Mouse (Mus musculus) embryonic facial prominence, embryonic 13.5 days (tissue): ENCODE results near the gene St3gal2. TPM values are rescaled to one million over a fixed set of nuclear protein-coding genes. Genes with fewer than 3 reads are reported as not detected.

Experiments used
- microRNA-seq: library from miRNA; unstranded; fragments of <30 nt; microRNA quantifications from one replicate; pipeline ENCODE4, GENCODE M21; 2016
- polyA plus RNA-seq: library from polyadenylated mRNA; unstranded; fragments of >200 nt; fragmentation: Nextera tagmentation; extraction: Ambion mirVana; gene quantifications from 2 replicates; pipeline ENCODE4 v1.2.1, GENCODE M21; 2015

The St3gal2 gene
- polyA plus RNA-seq, 1 experiment from 2014 or later = 35.7 TPM

Small RNA genes lying within 50 kb of the gene (microRNA-seq; reads per million reads assigned to microRNA genes)
- gene Mir3473d = not detected

Other genes starting within 250 kb of the St3gal2 start
- 11.0 and 12.6 TPM in 2 replicates for gene Mtss1l, start 198.4 kb upstream of the St3gal2 start, polyA plus RNA-seq
- gene Il34, start 114.0 kb upstream of the St3gal2 start, polyA plus RNA-seq = 0.60 and 2.3 TPM in 2 replicates
- 82.9 and 83.8 TPM in 2 replicates for gene Cog4, start 73.3 kb upstream of the St3gal2 start, polyA plus RNA-seq
- 158 and 170 TPM in 2 replicates for gene Sf3b3, start 73.1 kb upstream of the St3gal2 start, polyA plus RNA-seq
- gene Fuk, start 17.4 kb upstream of the St3gal2 start, polyA plus RNA-seq = 13.0 and 15.2 TPM in 2 replicates
- 15.6 and 15.7 TPM in 2 replicates for gene Ddx19a, start 77.9 kb downstream of the St3gal2 start, polyA plus RNA-seq
- 4.3 and 5.8 TPM in 2 replicates for gene Ddx19b, start 111.8 kb downstream of the St3gal2 start, polyA plus RNA-seq
- gene Aars, start 113.2 kb downstream of the St3gal2 start, polyA plus RNA-seq = 54.2 and 54.8 TPM in 2 replicates
- gene Exosc6, start 136.4 kb downstream of the St3gal2 start, polyA plus RNA-seq = 9.3 and 14.6 TPM in 2 replicates
- gene Clec18a, start 172.5 kb downstream of the St3gal2 start, polyA plus RNA-seq = 0.27 TPM in 1 of 2 replicates, not detected in the other
- gene Pdpr, start 174.7 kb downstream of the St3gal2 start, polyA plus RNA-seq = 11.0 and 11.5 TPM in 2 replicates